Mouse (Mus musculus) midbrain, embryonic 14.5 days (tissue): ENCODE measurements around the gene Dhx38. TPM values are rescaled to one million over a fixed set of nuclear protein-coding genes. Genes with fewer than 3 reads are reported as not detected.

Source experiments
- ATAC-seq: fragments of 200-750 bp; cut with Nextera tagmentation; 2 replicates; pipeline ENCODE4 v1.8.0; 2017; ENCODE audit warnings: moderate number of reproducible peaks, moderate library complexity; ENCODE audit not compliant: low FRiP score, low TSS enrichment
- DNase-seq: peaks from one replicate; pipeline ENCODE4 v3.0.0-alpha.2; 2015
- H3K27ac ChIP-seq: fragments of 300-500 bp; sonication (generic); replicated peaks from 2 replicates; pipeline ENCODE4 v1.5.1; 2014; ENCODE audit warnings: mild to moderate bottlenecking, low read depth, low read length, moderate library complexity
- H3K27me3 ChIP-seq: fragments of 300-500 bp; sonication (generic); 2 replicates; pipeline ENCODE4 v1.6.1; 2014; ENCODE audit warnings: low read length, control low read depth, mixed read lengths; ENCODE audit not compliant: control insufficient read depth, insufficient read depth
- H3K36me3 ChIP-seq: fragments of 300-500 bp; sonication (generic); 2 replicates; pipeline ENCODE4 v1.6.1; 2014; ENCODE audit warnings: low read length, control low read depth; ENCODE audit not compliant: control insufficient read depth, insufficient read depth
- H3K4me1 ChIP-seq: fragments of 300-500 bp; sonication (generic); 2 replicates; pipeline ENCODE4 v1.6.1; 2014; ENCODE audit warnings: mild to moderate bottlenecking, antibody characterized with exemption, low read length, control low read depth; ENCODE audit not compliant: control insufficient read depth, insufficient read depth
- H3K4me2 ChIP-seq: fragments of 300-500 bp; sonication (generic); 2 replicates; pipeline ENCODE4 v1.6.1; 2014; ENCODE audit warnings: mild to moderate bottlenecking, low read length, moderate library complexity
- H3K4me3 ChIP-seq: fragments of 300-500 bp; sonication (generic); replicated peaks from 2 replicates; pipeline ENCODE4 v1.5.1; 2014; ENCODE audit warnings: low read depth, low read length
- H3K9ac ChIP-seq: fragments of 300-500 bp; sonication (generic); replicated peaks from 2 replicates; pipeline ENCODE4 v1.6.1; 2014; ENCODE audit warnings: mild to moderate bottlenecking, low read length, moderate library complexity
- H3K9me3 ChIP-seq: fragments of 300-500 bp; sonication (generic); 2 replicates; pipeline ENCODE4 v1.6.1; 2016; ENCODE audit warnings: low read length, control low read depth, mixed read lengths; ENCODE audit not compliant: control insufficient read depth
- WGBS: fragments of 180-500 bp; shearing (Covaris S2); extraction: QIAGEN DNeasy Blood & Tissue Kit; methylation state at CpG from one replicate; pipeline ENCODE4 v1.1.7; 2014; 5-methylcytosine and 5-hydroxymethylcytosine counted together
- polyA plus RNA-seq: library from polyadenylated mRNA; unstranded; fragments of >200 nt; fragmentation: Nextera tagmentation; extraction: Ambion mirVana; gene quantifications from 2 replicates; pipeline ENCODE4 v1.2.1, GENCODE M21; 2014

Gene Dhx38
- polyA plus RNA-seq, 1 experiment from 2014 or later = 15.6 TPM

- WGBS = 90% methylated on average over 19 of the region's 19 CpGs
- Histone ChIP-seq H3K36me3 (no peaks in the 10 kb centered on the region), H3K27me3 (no peaks in the 10 kb centered on the region), H3K9me3 (no peaks in the 10 kb centered on the region), H3K27ac (no peak overlapping the region), H3K9ac (no peak overlapping the region), H3K4me2 (no peak overlapping the region), H3K4me3 (no peak overlapping the region), H3K4me1 (no peaks in the 10 kb centered on the region)
- DNase-seq (peak; percentile 51), ATAC-seq (no peak)
Observed at GRCm38 (mm10) chr8:109535140-109535990, 30.3 kb downstream of the Dhx38 start.

DNA sequence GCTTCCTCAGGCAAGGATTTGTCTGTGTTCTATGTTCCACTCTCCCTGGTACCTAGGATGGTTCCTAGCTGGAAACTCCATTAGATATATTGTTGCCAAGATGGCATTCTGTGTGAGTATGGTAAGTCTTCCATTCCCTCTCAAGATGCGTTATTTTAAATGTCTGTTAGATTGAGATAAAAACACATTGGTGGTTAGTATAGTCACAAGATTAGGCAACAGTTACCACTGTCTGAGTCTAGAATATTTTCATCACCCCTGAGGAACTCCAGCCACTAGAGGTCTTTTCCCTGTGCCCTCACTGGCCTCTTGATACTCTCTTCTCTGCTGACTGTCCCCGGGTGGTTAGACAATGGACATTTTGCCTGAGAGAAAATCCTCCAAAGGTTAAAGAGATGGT lies 41.7 kb downstream of the Dhx38 start:
- Histone ChIP-seq H3K4me2 (no peak overlapping the region), H3K36me3 (no peaks in the 10 kb centered on the region), H3K4me1 (no peaks in the 10 kb centered on the region), H3K9ac (no peak overlapping the region), H3K27ac (no peak overlapping the region), H3K9me3 (no peaks in the 10 kb centered on the region), H3K4me3 (no peak overlapping the region), H3K27me3 (no peaks in the 10 kb centered on the region)
- WGBS = 86% methylated on average over 2 of the region's 2 CpGs
- ATAC-seq (no peak), DNase-seq (no peak)

DNA sequence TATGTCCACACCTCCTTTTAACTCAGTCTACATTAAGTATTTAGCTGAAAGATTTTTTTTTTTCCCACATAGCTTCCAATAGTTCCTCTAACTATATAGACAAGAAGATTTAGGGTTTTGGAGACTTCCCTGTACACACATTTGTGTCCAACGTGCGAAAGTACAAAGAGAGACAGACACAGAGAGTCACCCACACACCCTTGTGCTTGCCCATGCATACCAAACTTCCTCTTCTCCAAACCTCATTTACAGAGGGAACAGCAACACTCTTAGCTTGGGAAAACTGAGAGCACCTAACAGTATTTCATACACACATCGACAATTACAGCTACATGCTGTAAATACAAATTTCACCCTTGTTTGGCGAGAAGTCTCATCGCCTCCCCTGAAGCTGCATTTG lies 60.1 kb downstream of the Dhx38 start:
- Histone ChIP-seq H3K4me1 (no peaks in the 10 kb centered on the region), H3K4me2 (no peak overlapping the region), H3K4me3 (no peak overlapping the region), H3K27ac (no peak overlapping the region), H3K9ac (no peak overlapping the region), H3K36me3 (no peaks in the 10 kb centered on the region), H3K27me3 (no peaks in the 10 kb centered on the region), H3K9me3 (no peaks in the 10 kb centered on the region)
- 88% methylated on average over 5 of the region's 5 CpGs for WGBS
- ATAC-seq (no peak), DNase-seq (no peak)

GRCm38 (mm10) chr8:109503566-109503965 lies 62.1 kb downstream of the Dhx38 start:
- 0 out of 2 replicates have a peak, but pooled peaks cover 2% of the 10 kb centered on the region for H3K4me1 ChIP-seq
- ATAC-seq = no peak

DNA sequence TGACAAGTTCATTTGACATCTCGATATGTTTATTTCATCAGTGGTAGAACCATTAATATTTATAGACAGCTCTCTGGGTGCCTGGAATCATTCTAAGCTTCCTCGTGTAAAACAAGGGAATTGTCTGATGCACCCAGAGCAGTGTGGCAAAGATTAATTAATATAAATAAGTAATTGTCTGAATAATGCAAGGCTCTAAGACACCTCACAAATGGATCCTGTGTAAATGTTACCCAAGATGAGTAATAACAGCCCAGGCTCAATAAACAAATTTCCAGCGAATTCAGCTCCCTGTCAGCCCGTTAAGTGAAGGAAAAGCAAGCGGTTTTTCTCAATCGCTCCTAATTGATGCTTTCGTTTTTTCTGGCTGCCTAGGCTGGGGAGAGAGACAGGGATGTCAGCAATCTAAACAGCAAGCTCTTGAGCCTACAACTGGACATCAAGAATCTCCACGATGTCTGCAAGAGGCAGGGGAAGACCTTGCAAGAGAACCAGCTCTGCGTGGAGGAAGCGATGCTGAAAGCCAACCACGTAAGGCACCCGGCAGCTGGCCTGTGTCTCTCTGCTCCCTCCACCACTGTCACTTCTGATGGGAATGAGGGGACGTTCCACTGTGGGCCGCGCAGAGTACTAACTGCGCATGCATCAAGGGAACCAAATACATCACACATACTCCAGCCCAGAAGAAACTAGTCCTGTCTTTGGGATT lies 66.5 kb downstream of the Dhx38 start:
- Histone ChIP-seq H3K9me3 (no peaks in the 10 kb centered on the region), H3K27ac (no peak overlapping the region)
- WGBS = 84% methylated on average over 16 of the region's 16 CpGs

More at GRCm38 (mm10) chr8:109503566-109503965, 62.1 kb downstream of the Dhx38 start:
- no peaks in the 10 kb centered on the region for H3K27me3 ChIP-seq
- no peak overlapping the region for H3K9ac ChIP-seq
- H3K9me3 ChIP-seq = no peaks in the 10 kb centered on the region
- H3K27ac ChIP-seq = no peak overlapping the region
- no peak overlapping the region for H3K4me2 ChIP-seq
- DNase-seq = no peak
- WGBS = 74% methylated on average over 1 of the region's 1 CpGs
- H3K4me3 ChIP-seq = no peak overlapping the region
- H3K36me3 ChIP-seq = no peaks in the 10 kb centered on the region

More for the DNA sequence above, 66.5 kb downstream of the Dhx38 start:
- no peak overlapping the region for H3K4me2 ChIP-seq
- 0 out of 2 replicates have a peak, but pooled peaks cover 2% of the 10 kb centered on the region for H3K4me1 ChIP-seq
- H3K4me3 ChIP-seq = no peak overlapping the region
- H3K27me3 ChIP-seq = no peaks in the 10 kb centered on the region
- ATAC-seq = no peak
- no peaks in the 10 kb centered on the region for H3K36me3 ChIP-seq
- H3K9ac ChIP-seq = no peak overlapping the region
- no peak for DNase-seq

Other genes with a start within 250 kb of the Dhx38 start
- 3.3 and 3.5 TPM in 2 replicates for gene Pmfbp1, start 71.8 kb downstream of the Dhx38 start, polyA plus RNA-seq
- gene Txnl4b, start within 50 bp of the Dhx38 start, polyA plus RNA-seq = 27.6 and 33.3 TPM in 2 replicates
- gene Hp, start 13.3 kb upstream of the Dhx38 start, polyA plus RNA-seq = not detected in 2 replicates
- gene Dhodh, start 42.8 kb upstream of the Dhx38 start, polyA plus RNA-seq = 28.7 and 31.1 TPM in 2 replicates
- 0.12 TPM in 1 of 2 replicates, not detected in the other for gene Pkd1l3, start 48.7 kb upstream of the Dhx38 start, polyA plus RNA-seq
- gene Ist1, start 127.4 kb upstream of the Dhx38 start, polyA plus RNA-seq = 158 and 187 TPM in 2 replicates
- gene Zfp821, start 139.7 kb upstream of the Dhx38 start, polyA plus RNA-seq = 87.5 and 95.2 TPM in 2 replicates
- 3.1 and 4.4 TPM in 2 replicates for gene Atxn1l, start 171.9 kb upstream of the Dhx38 start, polyA plus RNA-seq
- gene Ap1g1, start 212.7 kb upstream of the Dhx38 start, polyA plus RNA-seq = 33.9 and 43.4 TPM in 2 replicates